Mouse (Mus musculus): ENCODE measurements at regions not wholly inside any gene's neighbourhood (a gene's known extent, or its start where the extent isn't known, plus 50 kb on each side); places are given as distances from the start of the nearest gene placed in this dataset.
A peak's percentile ranks its signal among the peaks of the same experiment; 100 is the strongest.

DNA sequence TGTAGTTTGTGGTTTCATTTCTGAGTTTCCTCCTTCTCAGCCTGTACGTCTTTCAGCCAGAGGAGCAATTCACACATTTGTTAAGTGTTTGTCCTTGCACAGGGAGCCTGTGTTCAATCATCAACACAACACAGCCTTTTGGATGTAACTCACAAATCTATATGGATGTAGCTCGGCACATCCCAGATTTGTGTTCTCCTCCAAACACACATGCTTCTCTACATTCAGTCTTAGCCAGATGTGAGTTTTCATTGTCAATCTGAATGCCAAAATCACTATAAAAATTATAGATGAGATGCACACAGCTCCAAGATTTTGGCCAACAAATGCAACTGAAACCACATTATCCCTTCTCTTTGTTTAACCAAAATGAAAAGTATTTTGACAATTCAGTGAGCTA is 380.9 kb downstream of the Gm9195 start:
- no peak for DNase-seq (ENCODE audit: low spot score)

DNA sequence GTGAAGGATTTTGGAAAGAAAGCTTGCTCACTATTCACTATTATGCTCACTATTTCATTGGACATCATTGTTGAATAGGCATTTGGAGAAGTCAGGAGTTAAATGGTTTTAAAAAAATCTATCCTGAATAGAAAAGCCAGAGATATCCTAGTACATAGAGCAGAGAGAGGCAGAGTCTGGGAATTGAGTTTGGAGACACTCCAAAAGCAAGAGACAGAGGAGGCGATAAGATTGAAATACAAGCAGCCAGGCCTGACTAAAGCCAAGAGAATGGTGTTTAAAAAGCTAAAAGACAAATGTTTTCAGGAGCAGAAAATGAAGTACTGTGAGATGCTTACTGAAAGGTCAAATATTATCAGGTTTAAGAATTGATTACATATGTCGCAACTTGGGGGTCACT is 400.1 kb downstream of the Gm9195 start:
- DNase-seq (ENCODE audit: low spot score) = no peak

DNA sequence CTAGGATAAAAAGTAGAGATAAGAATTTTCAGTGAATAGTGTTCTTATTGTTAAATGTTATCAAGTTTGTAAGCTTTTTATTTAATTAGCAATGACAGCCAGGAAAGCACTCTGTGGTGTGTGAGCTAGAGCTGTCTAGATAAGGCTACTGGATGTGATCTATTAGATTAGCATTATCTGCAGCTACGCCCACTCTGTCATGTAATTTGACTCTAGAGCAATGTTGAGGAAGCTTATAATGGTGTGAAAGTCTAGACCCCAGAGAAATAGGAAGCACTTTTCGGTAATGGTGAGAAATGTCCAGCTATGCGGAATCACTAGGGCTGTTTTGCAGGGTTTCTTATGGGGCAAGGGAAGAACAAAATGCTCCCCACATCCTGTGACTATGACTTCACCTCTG is 410.2 kb downstream of the Gm9195 start:
- DNase-seq (ENCODE audit: low spot score) = no peak

DNA sequence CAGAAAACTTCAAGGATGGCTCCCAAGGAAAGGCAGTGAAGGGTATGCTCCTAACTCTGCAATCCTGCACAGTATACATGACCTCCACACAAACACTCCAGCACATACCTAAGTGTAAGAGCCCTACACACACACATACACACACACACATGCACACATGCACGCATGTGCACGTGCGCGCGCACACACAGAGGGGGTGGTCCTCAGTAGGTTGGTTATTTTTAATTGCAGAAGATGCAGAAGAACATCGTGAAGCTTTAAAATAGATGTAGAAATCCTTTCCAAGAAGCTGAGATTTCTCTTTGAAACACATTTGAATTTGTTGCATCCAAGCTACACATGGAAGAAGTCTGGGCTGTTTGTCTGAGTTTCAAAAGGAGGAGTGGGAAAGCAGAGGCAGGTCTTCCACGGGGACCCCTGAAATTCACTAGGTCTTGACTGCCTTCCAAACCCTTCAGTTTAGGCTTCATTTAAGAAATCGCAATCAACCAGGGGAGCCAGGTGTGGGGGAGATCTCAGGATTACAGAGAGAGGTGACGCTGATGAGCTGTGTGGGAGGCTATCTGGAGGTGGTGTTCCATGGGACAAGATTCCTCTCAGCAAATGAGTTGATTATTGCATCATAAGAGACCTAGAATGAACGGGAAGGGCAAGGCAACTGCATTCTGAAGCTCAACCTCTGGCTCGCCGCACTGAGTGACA is 427.4 kb downstream of the Gm9195 start:
- DNase-seq (ENCODE audit: low spot score) = no peak

DNA sequence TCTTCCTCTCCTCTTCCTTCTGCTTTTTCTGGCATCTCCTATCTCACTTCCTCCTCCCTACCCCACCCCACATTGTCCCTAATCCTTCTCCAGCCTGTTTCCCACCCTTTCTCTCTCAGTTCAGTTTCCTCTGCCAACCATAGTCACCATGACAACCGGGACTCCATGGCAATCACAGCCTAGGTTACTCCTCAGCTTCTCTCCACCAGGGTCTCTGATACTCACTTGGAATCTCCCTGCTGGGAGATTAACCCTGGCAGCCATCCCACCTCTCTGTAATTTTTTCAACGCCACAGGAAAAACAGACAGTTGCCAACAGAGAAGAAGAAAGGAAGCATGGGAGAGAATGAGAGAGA is 448.8 kb downstream of the Gm9195 start:
- DNase-seq (ENCODE audit: low spot score) = peak; percentile 7

DNA sequence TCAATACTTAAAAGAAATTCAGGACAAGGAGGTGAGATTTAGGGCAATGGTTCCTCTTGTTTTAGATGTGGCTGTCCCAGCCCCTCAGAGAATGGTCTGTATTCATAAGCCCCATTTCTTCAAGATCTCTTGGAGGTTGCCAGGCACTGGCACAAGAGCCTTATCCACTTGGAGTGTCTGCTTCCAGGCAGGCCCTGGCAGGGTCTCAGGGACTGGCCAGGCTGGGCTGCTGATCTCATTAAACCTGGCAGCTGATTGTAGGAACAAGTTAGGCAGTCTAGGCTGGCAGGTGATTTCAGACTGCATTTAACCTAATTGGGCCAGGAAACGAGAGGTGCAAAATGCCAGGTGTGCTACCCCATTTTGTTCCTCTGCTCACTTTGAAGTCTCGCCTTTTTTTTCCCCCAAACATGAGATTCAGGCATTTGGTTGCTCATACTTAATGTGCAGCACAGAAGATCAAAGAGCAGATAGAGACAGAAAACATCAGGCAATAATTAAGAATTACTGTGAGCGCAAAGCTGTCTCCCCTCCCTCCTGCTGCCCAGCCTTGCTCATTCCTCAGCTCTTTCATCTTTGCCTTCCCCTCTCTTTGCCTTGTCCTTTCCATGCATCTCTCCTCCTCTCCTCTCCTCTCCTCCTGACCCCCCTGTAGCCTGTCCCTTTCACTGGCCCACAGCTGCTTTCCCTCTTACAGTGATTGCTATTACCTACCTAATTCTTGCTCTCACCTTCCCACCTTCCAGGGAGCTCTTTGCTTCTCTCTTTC is 449.3 kb downstream of the Gm9195 start:
- peak; percentile 26 for DNase-seq (ENCODE audit: low spot score)

DNA sequence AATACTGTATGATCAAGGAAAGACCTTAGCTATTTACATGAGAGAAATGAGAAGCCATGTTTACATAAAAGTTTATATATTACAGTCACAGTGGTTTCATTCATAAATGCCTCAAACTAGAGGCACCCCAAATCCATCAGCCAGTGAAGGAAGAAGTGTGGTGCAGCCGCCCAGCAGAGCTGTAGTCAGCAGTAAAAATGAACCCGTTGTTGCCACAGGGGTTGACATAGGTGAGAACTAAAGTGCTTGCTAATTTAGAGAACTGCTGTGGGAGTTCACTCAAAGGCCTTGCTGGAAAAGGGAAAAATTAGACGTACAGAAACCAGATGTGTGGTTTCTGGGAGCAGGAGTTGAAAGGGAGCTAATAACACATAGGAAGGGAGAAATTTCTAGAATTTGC is 461.2 kb downstream of the Gm9195 start:
- DNase-seq (ENCODE audit: low spot score) = no peak

DNA sequence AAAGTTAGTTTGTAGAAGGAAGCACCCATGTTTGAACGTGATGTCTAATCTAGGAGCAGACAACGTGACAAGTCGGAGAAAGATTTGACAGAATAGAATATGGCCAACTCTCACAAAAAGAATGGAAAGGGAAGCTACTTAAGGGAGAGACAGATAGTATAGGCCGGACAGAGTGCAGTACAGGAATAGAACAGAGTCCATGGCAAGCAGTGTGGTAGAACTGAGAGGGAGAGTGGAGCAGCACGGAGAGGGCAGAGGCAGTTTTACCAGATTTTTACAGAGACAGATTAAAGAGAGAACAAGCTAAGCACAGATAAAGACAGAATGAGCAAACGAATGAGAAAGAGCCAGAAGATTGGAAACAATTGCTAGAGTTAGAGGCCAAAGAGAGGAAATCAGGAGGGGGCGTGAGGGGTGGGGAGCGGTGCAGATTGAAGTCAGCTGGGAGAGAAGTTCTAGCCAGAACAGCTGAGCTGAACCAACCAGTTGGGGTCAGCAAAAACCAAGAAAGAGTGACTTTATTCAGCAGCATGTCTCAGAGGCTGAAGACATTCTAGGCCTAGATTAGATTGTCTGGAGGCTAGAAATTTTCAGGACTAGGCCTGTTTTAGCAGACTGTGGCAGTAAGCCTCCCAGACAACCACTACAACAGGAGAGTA is 464.1 kb downstream of the Gm9195 start:
- DNase-seq (ENCODE audit: low spot score) = no peak

DNA sequence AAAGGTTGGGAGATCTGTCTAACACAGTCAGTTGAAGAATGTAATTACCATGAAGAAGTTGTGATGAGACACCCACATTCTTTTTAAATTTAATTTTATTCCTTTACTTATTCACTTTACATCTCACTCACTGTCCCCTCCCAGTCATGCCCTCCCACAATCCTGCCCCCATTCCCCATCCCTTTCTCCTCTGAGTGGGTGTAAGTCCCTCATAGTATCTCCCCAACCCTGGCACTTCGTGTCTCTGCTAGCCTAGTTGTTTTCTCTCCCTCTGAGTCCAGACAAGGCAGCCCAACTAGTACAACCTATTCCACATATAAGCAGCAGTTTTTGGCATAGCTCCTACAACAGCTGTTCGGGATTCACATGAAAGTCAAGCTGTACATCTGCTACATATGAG is 487.3 kb downstream of the Gm9195 start:
- no peak for DNase-seq (ENCODE audit: low spot score)

DNA sequence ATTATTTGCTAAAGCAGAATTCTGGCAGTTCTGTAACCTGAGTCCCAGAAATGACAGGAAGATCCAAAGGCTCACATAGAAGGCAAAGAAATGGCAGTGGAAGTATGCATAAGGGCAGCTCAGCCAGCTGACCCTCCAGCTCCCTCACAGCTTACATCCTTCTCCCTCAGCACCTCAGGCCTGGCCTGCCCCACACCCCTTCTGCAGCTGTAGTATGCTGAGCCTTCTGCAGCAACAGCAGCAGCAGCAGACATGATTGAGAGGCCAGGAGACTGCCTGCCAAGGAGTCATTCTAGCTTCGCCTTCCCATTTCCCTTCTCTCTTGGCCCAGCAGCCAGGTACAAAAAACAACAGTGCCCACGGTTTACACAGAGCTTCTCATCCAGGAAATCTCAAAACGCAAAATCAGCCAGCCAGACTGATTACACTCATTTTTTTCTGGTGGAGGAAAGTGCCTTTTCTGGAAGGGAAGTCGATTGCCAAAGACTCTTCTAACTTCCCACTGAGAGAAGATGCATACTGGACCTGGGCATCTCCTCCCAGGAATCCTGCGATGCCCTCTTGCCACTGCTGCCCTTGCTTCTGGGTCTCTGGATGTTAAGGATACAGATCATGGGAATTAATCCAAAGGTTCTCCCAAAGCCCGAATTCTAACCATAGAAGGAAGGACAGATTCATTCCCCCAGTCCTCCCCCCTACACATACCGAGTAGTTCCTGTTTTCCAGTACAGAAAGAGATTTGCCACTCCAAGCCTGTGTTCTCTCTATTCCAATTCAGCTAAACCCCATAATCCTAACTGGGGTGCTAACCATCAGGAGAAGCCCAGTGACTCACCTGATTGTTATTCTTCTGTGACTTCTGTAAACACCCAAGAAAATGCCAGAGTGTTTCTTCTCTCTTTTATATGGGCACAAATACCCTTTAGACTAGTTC is 489.2 kb downstream of the Gm9195 start:
- DNase-seq (ENCODE audit: low spot score) = peak; percentile 5

DNA sequence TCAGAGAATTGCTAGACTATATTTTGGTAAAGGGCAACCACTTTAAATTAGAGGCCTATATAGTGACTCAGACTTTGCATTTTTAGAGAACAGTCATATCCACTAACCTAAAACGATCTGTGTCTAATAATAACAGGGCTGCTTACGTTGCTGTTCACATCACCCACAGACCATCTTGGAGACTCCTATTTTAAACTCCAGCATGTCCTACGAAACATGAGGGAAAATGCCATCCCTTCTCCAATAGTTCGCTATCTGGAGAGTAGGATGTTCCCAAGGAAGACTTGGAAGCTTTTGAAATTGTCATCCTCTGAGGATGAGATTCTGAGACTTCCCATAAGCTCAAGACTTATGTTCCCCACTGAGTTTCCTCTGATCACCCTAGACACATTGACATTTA is 518.6 kb downstream of the Gm9195 start:
- DNase-seq (ENCODE audit: low spot score) = no peak

DNA sequence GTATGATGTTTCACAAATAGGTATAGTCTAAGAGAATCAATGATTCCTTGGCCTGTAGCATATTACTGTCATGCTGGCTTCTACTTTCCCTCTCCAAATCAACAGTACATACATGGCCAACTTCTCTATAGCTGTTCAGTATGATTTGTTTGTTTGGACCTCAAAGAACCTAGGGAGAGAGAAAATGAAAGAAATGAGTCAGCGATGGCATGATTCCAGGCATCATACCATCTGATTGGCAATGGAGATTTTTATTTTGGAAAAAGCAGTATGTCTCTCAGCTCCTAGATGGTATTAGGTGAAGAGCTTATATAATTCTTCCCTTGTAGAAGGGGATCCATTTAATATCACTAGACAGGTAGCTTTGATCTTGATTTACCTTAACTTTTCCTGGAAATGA is 519.1 kb downstream of the Gm9195 start:
- no peak for DNase-seq (ENCODE audit: low spot score)

DNA sequence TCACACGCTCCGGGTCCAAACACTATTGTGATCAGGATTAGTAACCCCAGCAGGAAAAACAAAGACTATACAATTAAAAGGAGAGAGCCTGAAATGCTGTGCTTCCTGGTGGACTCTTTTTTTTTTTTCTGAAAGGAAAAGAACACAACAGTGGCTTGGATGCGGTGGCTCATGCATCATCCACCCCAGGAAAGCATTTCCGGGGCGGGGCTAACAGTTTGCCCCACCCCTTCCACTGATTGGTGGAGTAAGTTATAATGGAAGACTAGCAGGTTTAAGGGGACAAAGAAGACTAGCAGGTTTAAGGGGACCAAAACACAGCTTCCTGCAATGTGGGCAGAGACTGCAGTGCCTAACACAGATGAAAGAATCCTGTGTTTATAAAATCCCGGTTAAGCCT is 524.0 kb downstream of the Gm9195 start:
- no peak for DNase-seq (ENCODE audit: low spot score)

DNA sequence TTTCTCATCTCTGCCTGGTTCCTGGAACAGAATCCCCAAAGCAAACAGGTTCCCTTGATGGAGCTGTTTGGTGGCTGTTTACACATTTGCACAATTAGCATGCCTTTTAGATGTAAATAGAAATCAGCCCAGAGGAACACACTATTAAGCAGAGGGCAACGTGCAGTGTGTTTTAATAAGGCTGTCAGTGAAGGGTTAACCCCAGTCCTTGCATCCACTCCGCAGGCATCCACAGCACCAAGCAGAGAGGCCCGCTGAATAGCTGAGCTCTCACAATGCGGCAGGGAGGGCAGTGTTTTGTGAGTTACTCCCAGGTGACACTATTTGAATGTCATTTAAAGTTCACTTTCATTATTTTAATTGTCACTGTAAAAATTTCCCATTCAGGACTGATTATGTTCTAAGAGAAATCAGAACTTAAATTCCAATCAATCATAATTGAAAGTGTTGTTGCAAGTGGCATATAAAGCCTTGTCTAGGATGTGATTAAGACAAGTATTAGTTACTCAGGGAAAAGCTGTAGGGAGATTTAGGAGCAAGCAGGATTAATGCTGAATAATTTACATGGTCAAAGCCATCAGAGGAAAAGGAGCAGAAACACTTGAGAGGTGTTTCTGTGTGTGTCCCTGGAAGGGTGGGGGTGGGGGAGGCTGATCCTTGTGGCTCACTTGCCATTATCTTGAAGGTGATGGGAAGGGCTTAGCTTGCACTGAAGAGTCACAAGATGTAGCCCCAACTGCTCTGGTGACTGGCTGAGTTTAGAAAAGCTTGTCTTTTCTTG is 528.1 kb downstream of the Gm9195 start:
- peak; percentile 30 for DNase-seq (ENCODE audit: low spot score)

DNA sequence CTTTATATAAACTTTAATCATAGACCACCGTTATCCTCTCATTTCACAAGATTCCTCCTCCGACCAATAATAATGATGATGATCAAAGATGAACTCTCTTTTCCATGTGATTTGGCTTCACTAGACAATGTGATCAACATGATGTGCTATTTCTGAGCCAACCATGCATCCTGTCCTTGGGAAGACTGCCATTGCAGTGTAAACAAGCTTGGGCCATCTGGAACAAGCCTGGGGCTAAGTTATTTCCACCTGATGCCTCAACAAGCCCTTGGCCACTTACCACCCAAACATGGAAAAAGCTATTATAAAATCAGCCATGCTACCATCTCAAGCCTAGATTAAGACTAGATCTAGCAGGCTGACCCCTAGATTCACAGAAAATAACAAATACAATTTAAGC is 542.9 kb downstream of the Gm9195 start:
- no peak for DNase-seq (ENCODE audit: low spot score)

DNA sequence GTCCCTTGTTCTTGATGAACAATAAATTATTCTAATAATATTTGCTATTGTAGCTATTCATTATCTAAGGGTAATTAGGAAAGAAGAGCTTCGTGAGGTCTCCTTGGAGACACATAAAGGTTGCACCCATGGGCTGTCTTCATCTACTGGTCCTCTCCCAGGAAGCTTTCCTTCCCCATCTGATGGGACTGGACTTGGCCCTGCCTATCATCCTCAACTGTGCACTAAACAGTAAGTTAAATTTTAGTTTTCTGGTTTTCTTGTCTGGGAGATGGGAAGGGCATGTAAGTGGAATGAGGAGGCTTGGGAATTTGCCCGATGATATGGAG is 554.5 kb downstream of the Gm9195 start:
- no peak for DNase-seq (ENCODE audit: low spot score)

DNA sequence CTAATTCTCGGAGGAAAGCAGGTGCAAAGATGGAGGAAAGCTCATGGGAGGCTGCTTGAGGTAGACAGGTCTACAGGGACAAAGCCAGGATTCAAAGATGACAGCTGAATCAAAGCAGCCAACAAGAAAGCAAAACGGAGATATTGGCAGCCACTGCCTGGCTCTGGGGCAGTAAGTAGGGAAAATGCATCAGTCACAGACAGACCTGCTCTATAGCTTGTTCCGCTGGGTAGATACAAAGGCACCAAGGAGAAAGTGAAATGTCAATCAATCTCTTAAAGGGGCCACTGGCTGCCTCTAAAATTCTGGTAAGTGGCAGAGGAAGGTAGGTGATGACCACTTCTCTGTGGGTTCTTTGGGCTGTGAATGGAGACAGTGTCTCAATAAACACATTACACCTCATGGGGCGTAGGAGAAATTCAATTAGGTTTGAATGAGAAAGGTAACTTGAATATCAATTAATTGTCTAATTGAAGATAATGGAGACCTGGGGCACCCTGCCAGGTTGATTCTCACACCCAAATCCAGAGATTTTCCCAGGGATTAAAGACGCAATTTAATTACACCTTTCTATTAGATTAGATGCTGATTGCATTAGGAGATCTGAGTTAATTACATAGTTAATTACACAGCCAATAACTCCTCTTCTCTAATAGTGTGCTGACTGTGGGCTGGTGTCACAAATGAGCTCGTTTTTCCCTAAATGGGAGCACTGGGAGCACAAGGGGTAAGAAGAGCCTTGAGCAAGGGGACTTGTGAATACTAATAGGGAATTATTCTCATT is 555.1 kb downstream of the Gm9195 start:
- DNase-seq (ENCODE audit: low spot score) = no peak

DNA sequence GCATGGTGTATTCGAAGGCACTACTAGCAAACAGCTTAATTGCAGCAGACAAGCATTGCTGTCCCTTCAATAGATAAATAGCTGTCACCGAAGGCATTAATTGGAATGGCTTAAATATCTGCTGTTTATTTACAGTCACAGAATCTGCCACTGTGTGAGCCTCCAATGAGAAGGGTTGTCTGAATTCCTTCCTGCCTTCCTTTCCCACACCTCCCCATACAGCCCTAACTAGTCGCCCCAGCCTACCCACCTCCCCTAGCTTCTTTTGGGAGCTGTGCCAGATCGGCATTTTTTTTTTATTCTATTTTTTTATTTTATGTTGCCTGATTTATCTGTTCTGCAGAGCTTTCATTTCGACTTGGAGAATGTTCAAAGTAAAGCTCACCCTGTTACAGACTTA is 575.7 kb downstream of the Gm9195 start:
- no peak for DNase-seq (ENCODE audit: low spot score)

DNA sequence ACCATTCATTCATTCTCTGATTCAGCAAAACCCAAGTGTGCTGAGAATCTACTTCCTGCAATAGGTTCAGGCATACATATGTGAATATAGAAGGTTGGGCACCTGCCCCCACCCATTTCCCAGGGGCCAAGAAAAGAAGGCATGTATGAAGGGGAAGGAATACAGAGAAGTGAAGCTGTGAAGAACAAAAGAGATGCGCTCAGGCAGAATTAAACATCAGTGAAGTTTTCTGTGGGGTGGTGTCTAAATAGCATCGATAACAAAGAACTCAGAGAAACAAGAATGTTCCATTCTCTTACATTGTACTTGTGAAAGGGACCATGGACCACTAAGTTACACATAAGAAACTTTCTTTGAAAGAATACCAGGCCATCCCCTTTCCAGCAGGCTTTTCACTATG is 580.7 kb downstream of the Gm9195 start:
- no peak for DNase-seq (ENCODE audit: low spot score)

DNA sequence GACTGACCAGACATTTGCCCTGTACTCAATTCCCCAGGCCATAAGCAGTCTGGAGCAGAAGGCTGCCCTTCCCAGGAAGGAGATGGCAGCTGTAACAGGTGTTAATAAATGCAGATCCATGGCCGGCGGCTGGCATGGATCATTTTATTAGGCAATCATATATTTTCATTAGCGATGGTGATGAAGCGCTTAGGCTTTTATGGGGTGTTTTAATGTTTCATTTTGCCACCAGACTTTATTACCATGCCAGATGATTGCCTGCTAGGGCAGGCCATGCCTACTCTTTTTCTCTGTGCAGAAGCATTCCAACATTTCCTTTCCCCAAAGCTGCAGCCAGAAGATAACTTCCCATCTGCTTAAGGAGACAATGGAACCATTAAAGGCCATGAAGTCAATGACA is 596.2 kb downstream of the Gm9195 start:
- DNase-seq (ENCODE audit: low spot score) = no peak

DNA sequence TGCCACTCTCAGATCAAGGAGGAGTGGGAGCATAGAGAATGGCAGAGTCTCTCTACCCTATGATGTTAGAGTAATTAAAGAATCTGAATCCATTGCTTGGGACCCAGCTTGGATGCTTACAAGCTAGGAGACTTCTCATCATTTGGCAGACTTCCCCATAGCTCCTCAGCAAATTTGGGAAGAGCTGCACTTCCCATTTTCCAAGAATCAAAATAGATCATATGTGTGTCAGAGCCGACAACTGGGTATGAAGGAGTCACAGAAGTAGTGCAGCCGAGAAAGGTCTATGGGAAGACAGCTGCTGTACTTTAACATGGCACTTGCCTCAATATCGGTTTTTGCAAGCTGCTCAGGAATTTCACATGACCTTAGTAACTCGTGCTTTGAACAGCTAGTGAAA is 596.8 kb downstream of the Gm9195 start:
- no peak for DNase-seq (ENCODE audit: low spot score)

Measured in embryo, embryonic 10 days (tissue).